Mouse (Mus musculus): ENCODE measurements at regions not wholly inside any gene's neighbourhood (a gene's known extent, or its start where the extent isn't known, plus 50 kb on each side); places are given as distances from the start of the nearest gene placed in this dataset.

DNA sequence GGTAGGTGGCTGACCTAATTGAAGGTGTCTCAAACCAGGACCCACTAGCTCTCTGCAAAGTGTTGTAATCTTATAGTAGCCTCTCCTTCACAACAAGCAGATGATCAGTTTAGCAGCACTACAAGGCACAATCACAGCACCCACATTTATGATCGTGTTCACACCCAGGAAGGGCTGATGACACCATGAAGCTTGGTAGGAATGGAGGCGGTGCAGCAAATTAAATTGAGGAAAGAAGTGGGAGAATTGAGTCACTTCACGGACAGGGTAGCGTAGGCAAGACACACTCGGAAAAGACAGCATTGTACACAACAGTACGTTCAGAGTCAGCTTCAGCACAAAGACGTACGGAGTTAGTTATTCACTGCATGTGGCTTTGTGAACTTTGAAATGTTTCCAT, 94.4 kb upstream of the Serp2 start:
- H3K27me3 ChIP-seq: no peaks in the 10 kb centered on the region
- H3K4me2 ChIP-seq (replicated peaks): no peak overlapping the region
- H3K27ac ChIP-seq: no peak overlapping the region
- no peak overlapping the region for H3K9ac ChIP-seq
- no peaks in the 10 kb centered on the region for H3K4me1 ChIP-seq
- ATAC-seq (ENCODE audit: insufficient number of reproducible peaks, insufficient read depth, low FRiP score, low TSS enrichment): no peak
- H3K4me3 ChIP-seq: no peak overlapping the region
- 94% methylated on average over 8 of the region's 8 CpGs for WGBS
- H3K9me3 ChIP-seq: no peaks in the 10 kb centered on the region
- H3K36me3 ChIP-seq: no peaks in the 10 kb centered on the region

DNA sequence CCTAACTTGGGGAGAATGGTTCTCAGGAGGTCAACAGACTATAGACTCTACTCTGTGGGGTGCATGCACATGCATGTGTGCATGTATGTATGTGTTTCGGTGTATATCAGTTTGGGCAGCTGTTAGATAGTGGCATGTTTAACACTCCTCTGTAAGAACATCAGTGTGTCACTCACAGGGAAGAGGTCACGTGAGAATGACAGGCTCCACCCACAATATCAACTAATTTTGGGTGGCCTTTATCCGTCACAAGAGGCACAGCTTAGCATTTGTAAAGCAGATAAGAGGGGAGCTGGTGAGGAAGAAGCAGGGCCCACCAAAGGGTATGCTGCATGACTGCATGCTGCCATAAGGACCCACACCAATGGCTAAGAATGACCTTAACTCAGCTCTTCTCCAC, 93.2 kb upstream of the Serp2 start:
- no peak overlapping the region for H3K9ac ChIP-seq
- no peak for ATAC-seq (ENCODE audit: insufficient number of reproducible peaks, insufficient read depth, low FRiP score, low TSS enrichment)
- no peaks in the 10 kb centered on the region for H3K27me3 ChIP-seq
- H3K4me3 ChIP-seq: no peak overlapping the region
- WGBS: 87% methylated on average over 3 of the region's 3 CpGs
- H3K9me3 ChIP-seq: no peaks in the 10 kb centered on the region
- H3K27ac ChIP-seq: no peak overlapping the region
- peaks cover 3% of the 10 kb centered on the region; the same call in 1 of the 2 replicates for H3K4me1 ChIP-seq
- no peaks in the 10 kb centered on the region for H3K36me3 ChIP-seq
- H3K4me2 ChIP-seq (replicated peaks): no peak overlapping the region

DNA sequence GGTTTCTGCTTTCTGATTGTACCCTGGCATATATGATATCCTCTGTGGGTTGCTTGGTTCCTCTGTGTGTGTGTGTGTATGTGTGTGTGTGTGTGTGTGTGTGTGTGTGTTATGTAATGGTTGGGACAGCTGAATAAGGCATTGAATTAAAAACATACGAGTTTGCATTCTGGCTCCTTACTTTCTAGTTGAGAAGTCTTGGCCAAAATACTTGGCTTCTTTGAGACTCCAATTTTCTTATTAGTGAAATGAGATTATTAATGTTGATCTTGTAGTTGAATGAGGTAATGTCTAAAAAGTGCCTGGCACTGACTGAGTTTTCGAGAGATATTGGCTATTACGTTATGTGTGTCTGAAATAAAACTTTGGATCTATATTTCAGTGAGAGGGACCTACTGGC, 88.0 kb upstream of the Serp2 start:
- H3K27me3 ChIP-seq: no peaks in the 10 kb centered on the region
- ATAC-seq (ENCODE audit: insufficient number of reproducible peaks, insufficient read depth, low FRiP score, low TSS enrichment): no peak
- peak overlapping the region; percentile 36; the same call in 1 of the 2 replicates for H3K27ac ChIP-seq
- H3K4me2 ChIP-seq (replicated peaks): no peak overlapping the region
- peaks cover 4% of the 10 kb centered on the region; the same call in 1 of the 2 replicates for H3K4me1 ChIP-seq
- 64% methylated on average over 3 of the region's 3 CpGs for WGBS
- no peaks in the 10 kb centered on the region for H3K9me3 ChIP-seq
- H3K36me3 ChIP-seq: no peaks in the 10 kb centered on the region
- H3K9ac ChIP-seq: no peak overlapping the region
- H3K4me3 ChIP-seq: no peak overlapping the region

DNA sequence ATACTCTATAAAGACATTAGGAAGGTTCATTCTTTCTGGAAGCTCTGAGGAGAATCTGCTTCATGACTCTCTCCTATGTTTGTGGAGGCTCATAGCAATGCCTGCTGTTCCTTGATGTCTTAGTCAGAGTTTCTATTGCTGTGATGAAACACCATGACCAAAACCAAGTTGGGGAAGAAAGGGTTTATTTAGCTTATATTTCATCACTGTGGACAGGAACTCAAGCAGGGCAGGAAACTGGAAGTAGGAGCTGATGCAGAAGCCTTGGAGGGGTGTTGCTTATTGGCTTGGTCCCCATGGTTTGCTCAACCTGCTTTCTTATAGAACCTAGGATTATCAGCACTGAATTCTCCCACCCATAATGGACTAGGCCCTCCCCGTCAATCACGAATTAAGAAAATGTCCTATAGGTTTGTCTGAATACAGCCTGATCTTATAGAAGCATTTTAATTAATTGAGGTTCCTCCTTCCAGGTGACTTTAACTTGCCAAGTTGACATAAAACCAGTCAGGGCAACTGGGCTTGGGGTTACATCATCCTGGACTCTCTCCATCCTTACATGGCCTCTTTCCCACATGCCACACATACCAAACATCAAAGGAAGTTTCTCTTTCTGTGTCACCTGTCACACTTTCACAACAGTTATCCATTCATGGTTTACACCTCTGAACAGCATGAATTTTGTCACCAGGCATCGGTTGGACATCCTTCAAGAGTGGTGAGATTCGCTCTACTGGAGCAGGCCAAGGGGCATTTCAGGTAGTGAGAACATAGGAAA, 85.3 kb upstream of the Serp2 start:
- Histone ChIP-seq H3K27me3 (no peaks in the 10 kb centered on the region), H3K9ac (no peak overlapping the region), H3K4me1 (peaks cover 4% of the 10 kb centered on the region; the same call in 1 of the 2 replicates), H3K36me3 (no peaks in the 10 kb centered on the region), H3K4me3 (no peak overlapping the region), H3K4me2 (replicated peaks) (no peak overlapping the region), H3K27ac (no peak overlapping the region), H3K9me3 (no peaks in the 10 kb centered on the region)
- 89% methylated on average over 4 of the region's 4 CpGs for WGBS
- no peak for ATAC-seq (ENCODE audit: insufficient number of reproducible peaks, insufficient read depth, low FRiP score, low TSS enrichment)

DNA sequence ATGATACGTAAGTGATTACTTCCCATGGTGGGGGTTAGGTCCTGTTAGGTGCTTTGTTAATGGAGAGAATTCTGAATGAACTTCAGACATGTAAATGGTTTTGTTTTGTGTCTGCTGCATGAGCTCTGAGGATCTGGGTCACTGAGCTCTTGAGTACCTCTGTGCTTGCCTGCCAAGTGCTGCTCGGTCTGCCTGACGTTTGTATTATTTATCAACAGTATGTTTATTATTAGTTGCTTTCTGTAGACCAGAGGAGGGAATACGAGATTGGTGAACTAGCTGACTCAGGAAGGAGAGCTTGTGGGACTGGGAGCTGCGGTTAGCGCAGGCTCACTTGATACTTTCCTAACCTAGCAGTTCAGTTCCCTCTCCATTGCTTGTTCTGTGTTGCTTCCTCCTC, 76.5 kb upstream of the Serp2 start:
- Histone ChIP-seq H3K36me3 (no peaks in the 10 kb centered on the region), H3K4me3 (no peak overlapping the region), H3K27ac (no peak overlapping the region), H3K4me2 (replicated peaks) (no peak overlapping the region), H3K4me1 (peaks cover 19% of the 10 kb centered on the region), H3K9ac (no peak overlapping the region), H3K27me3 (no peaks in the 10 kb centered on the region), H3K9me3 (no peaks in the 10 kb centered on the region)
- ATAC-seq (ENCODE audit: insufficient number of reproducible peaks, insufficient read depth, low FRiP score, low TSS enrichment): no peak
- 64% methylated on average over 6 of the region's 6 CpGs for WGBS

DNA sequence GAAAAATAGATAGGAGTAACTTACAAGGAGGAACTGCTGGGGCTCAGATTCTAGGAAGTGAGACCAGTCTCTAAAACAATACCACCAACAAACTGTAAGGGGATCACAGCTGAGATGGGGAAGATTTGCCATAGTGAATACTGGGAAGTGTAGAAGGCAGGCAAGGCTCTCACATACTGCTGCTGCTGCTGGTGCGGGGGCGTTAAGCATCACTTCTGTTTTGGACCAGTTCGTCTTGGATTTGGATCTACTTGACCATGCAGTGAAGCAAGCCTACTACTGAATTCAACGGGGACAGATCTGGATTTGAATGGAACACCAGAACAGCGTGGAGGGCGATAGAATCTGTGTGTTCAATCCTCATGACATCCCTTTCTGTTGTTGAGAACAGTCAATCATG, 76.1 kb upstream of the Serp2 start:
- ATAC-seq (ENCODE audit: insufficient number of reproducible peaks, insufficient read depth, low FRiP score, low TSS enrichment): no peak
- Histone ChIP-seq H3K9ac (no peak overlapping the region), H3K4me1 (peaks cover 19% of the 10 kb centered on the region), H3K27ac (no peak overlapping the region), H3K4me3 (no peak overlapping the region), H3K36me3 (no peaks in the 10 kb centered on the region), H3K27me3 (no peaks in the 10 kb centered on the region), H3K9me3 (no peaks in the 10 kb centered on the region), H3K4me2 (replicated peaks) (no peak overlapping the region)
- 65% methylated on average over 6 of the region's 6 CpGs for WGBS

DNA sequence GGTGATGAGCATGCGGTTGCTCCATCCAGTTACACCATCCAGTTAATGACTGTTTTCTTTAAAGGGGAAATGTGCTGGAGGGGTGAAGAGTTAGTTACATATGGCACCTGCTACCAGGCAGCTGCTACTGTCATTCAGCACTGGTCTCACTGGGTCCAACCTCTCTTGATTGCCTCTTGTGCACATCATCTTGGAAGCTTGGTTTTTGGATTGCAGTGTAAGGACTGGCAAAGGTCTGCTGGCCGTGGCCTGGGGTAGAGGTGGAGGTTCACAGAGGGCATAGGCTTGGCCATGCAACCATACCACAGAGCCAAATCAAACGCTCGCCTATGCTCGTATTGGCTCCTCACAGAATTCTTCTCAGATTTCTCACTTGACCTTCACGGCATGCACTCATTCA, 75.1 kb upstream of the Serp2 start:
- peaks cover 19% of the 10 kb centered on the region for H3K4me1 ChIP-seq
- WGBS: 65% methylated on average over 6 of the region's 6 CpGs
- no peak overlapping the region for H3K9ac ChIP-seq

DNA sequence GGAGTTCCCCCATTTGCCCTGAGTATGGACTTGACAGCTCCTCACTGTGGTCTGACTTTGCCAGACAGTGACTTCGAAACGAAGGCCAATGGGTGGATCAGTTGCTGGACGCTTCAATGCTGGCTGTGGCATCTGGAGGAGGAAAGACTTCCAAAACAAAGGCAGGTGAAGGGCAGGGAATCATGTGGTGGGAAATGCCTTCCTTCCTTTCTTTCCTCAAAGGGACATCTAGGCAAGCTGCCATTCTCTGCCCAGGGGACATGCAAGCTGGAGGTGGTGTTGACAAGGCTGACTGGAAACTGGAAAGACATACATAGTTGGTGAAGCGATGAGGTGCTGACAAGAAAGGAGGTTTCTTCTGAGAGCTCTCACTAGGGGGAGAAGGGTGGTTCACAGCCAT, 74.5 kb upstream of the Serp2 start:
- no peak overlapping the region for H3K27ac ChIP-seq
- H3K36me3 ChIP-seq: no peaks in the 10 kb centered on the region
- H3K4me2 ChIP-seq (replicated peaks): no peak overlapping the region
- H3K9ac ChIP-seq: no peak overlapping the region
- no peak for ATAC-seq (ENCODE audit: insufficient number of reproducible peaks, insufficient read depth, low FRiP score, low TSS enrichment)
- WGBS: 81% methylated on average over 4 of the region's 4 CpGs
- no peaks in the 10 kb centered on the region for H3K27me3 ChIP-seq
- no peaks in the 10 kb centered on the region for H3K9me3 ChIP-seq
- H3K4me1 ChIP-seq: peaks cover 22% of the 10 kb centered on the region
- H3K4me3 ChIP-seq: no peak overlapping the region

More for the DNA sequence above, 75.1 kb upstream of the Serp2 start:
- ATAC-seq (ENCODE audit: insufficient number of reproducible peaks, insufficient read depth, low FRiP score, low TSS enrichment): no peak
- Histone ChIP-seq H3K9me3 (no peaks in the 10 kb centered on the region), H3K4me3 (no peak overlapping the region), H3K27ac (no peak overlapping the region), H3K4me2 (replicated peaks) (no peak overlapping the region), H3K27me3 (no peaks in the 10 kb centered on the region), H3K36me3 (no peaks in the 10 kb centered on the region)

DNA sequence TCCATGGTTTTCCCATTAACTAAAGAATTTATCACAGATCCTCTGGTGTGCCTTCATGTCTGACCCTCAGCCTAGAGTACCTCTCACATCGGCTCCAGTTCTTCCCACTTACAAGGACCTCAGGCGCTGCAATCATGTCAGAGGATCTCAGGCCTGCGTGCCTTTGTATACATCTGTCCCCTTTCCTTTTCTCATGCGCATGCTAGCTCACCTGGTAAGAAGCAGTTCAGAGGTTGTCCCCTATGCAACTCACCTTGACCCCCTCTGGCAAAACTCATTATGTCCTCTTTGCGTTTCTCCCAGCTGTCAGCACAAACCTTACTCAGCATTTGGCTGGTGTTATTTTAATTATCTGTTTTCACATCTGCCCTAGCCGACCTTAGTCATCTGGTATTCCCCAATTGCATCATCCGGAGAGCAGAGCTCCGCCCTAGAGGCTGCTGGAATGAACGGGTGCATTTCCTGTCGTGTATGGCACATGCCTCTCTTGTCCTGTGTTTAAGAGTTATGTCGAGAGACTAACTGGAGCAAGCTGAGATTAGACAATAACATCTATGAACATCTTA, 73.3 kb upstream of the Serp2 start:
- no peak overlapping the region for H3K9ac ChIP-seq
- H3K9me3 ChIP-seq: no peaks in the 10 kb centered on the region
- H3K4me2 ChIP-seq (replicated peaks): no peak overlapping the region
- H3K4me3 ChIP-seq: no peak overlapping the region
- H3K27me3 ChIP-seq: no peaks in the 10 kb centered on the region
- no peak overlapping the region for H3K27ac ChIP-seq
- H3K4me1 ChIP-seq: peaks cover 33% of the 10 kb centered on the region
- WGBS: 73% methylated on average over 11 of the region's 11 CpGs
- ATAC-seq (ENCODE audit: insufficient number of reproducible peaks, insufficient read depth, low FRiP score, low TSS enrichment): no peak
- H3K36me3 ChIP-seq: no peaks in the 10 kb centered on the region

DNA sequence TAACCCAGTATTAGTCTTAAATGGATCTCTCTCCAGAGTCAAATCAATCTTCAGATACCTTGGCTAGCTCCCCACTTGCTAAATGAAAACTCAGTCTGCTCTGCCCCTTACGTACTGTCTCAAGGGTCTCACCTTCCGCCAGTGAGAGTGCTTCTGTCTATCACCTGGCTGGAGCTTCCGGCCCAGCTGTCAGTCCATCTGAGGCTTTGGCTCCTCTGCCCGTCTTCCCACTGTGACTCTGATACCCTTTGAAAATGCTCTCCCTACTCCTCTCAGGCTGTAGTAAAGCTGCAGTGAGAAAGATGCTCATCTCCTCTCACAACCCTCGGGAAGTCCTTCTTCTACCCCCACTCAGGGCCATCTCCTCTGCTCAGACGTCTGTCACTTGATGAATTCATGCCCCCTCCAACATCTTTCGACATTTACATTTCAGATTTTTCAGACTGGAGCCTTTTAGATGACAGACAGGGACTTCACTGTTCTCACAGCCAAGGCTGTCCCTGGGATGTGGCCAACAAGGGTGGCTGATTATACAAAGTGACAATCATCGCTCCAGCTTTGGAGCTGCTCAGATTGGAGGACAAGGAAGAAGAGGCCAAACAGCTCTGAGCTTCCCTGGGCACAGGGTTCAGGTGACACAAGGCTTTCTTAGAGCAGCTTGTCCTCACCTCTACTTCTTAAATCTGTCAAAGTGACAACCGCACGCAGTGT, 71.6 kb upstream of the Serp2 start:
- WGBS: 79% methylated on average over 10 of the region's 10 CpGs
- Histone ChIP-seq H3K9ac (no peak overlapping the region), H3K4me2 (replicated peaks) (no peak overlapping the region), H3K9me3 (no peaks in the 10 kb centered on the region), H3K4me1 (peaks cover 40% of the 10 kb centered on the region), H3K27ac (no peak overlapping the region), H3K36me3 (no peaks in the 10 kb centered on the region), H3K27me3 (no peaks in the 10 kb centered on the region), H3K4me3 (no peak overlapping the region)
- no peak for ATAC-seq (ENCODE audit: insufficient number of reproducible peaks, insufficient read depth, low FRiP score, low TSS enrichment)

DNA sequence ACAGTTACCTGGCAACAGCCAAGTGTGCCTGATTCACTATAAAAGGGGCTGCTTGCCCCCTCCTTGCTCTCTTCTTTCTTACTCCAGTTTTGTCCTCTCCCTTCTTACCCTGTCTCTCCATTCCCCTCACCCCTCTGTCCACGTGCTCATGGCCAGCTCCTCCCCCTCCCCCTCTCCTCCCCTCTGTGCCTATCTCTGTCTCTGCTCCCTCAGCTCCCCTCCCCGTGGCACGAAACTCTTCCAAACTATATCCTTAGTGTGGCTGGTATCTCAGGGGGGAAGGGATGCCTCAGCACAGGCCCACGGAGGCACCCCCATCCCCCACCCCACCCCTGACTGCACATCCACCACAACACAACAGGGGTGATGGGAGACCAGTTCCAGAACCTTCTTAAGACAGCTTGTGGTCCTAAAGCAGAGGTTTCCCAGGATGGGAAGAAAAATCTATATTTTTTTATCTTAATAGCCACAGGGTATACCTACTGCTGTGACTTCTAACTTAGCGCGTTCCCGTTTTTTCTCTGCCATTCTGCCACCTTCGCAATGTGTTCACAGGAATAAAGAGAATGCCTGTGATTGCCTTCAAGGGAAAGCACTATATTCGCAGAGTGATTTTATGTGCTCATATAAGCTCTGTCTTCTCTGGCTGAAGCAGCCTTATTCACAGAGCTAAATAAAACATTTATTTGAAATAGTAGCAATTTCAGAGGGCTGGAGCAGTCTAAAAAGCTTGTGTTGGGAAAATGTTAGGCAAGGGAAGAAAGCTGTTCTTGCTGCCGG, 69.1 kb upstream of the Serp2 start:
- Histone ChIP-seq H3K4me2 (replicated peaks) (no peak overlapping the region), H3K9ac (no peak overlapping the region), H3K4me3 (no peak overlapping the region), H3K4me1 (peaks cover 42% of the 10 kb centered on the region), H3K27me3 (no peaks in the 10 kb centered on the region), H3K36me3 (no peaks in the 10 kb centered on the region), H3K27ac (no peak overlapping the region), H3K9me3 (no peaks in the 10 kb centered on the region)
- no peak for ATAC-seq (ENCODE audit: insufficient number of reproducible peaks, insufficient read depth, low FRiP score, low TSS enrichment)
- 62% methylated on average over 10 of the region's 10 CpGs for WGBS

Measured in embryonic facial prominence, embryonic 12.5 days (tissue).